Mouse (Mus musculus): ENCODE measurements around the gene Crtc2. TPM values are rescaled to one million over a fixed set of nuclear protein-coding genes. Genes with fewer than 3 reads are reported as not detected.
"Not testable (repeated sequence)": the region's sequence is repeated elsewhere in the genome, so short reads cannot be mapped to it uniquely, and the experiment has no call there.

Gene Crtc2
- total RNA-seq, 1 experiment, result 9.8 TPM

DNA sequence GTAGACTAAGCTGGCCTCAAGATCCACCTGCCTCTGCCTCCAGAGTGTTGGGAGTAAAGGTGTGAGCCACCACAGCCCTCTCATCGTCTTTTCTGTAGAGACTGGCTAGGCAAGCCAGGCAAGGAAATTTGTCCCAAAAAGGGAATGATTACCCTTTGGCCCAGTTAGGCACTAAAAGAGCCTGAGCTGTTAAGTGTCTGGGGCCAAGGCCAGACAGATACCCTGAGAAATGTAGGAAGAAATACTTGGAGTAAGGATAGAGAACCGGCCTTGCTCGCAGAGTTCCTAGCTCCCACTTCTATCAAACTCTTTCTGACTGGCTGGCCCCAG lies 6.4 kb upstream of the Crtc2 start:
- no peak for DNase-seq (ENCODE audit: low read depth, low spot score)
- in situ Hi-C loops (cut with MboI; ENCODE audit: low sequenced_read_pairs in 2 of 2, unreplicated experiment in 2 of 2), result no loop called here
- no peak for TF ChIP-seq MAFK (IDR thresholded peaks at IDR 0.05; ENCODE audit: insufficient read depth, low read depth, low read length)
- no peak for TF ChIP-seq ZC3H11A (IDR thresholded peaks at IDR 0.05; ENCODE audit: borderline replicate concordance, low read depth, low read length)
- TF ChIP-seq ZNF384 (IDR thresholded peaks at IDR 0.05; ENCODE audit: low read depth, low read length), result no peak
- TF ChIP-seq CHD2 (IDR thresholded peaks at IDR 0.05; ENCODE audit: low read depth, low read length), result no peak
- no peak for TF ChIP-seq HCFC1 (IDR thresholded peaks at IDR 0.05; ENCODE audit: borderline replicate concordance, insufficient read depth, low read length)
- Histone ChIP-seq H3K27ac (ENCODE audit: insufficient read depth, low read depth, low read length, poor library complexity, severe bottlenecking) (peak overlapping the region; percentile 74), H3K4me3 (ENCODE audit: insufficient read depth in 1 of 2, low read depth in 1 of 2, low read length in 2 of 2, poor library complexity in 1 of 2, severe bottlenecking in 1 of 2) (peak overlapping the region; percentile 28 to 93), H3K9me3 (ENCODE audit: control insufficient read depth, insufficient read depth, low read depth, low read length) (no peaks in the 10 kb centered on the region), H3K9ac (ENCODE audit: insufficient read depth, low read depth, low read length, poor library complexity, severe bottlenecking) (peak overlapping the region; percentile 49), H3K36me3 (ENCODE audit: control insufficient read depth, insufficient read depth, low read length, poor library complexity, severe bottlenecking) (peaks cover 11% of the 10 kb centered on the region), H3K4me1 (ENCODE audit: control insufficient read depth in 2 of 2, insufficient read depth in 2 of 2, low read length in 2 of 2, poor library complexity in 1 of 2) (peaks cover 0 to 7% of the 10 kb centered on the region in 2 experiments; a peak in 2 of 4 replicates)

DNA sequence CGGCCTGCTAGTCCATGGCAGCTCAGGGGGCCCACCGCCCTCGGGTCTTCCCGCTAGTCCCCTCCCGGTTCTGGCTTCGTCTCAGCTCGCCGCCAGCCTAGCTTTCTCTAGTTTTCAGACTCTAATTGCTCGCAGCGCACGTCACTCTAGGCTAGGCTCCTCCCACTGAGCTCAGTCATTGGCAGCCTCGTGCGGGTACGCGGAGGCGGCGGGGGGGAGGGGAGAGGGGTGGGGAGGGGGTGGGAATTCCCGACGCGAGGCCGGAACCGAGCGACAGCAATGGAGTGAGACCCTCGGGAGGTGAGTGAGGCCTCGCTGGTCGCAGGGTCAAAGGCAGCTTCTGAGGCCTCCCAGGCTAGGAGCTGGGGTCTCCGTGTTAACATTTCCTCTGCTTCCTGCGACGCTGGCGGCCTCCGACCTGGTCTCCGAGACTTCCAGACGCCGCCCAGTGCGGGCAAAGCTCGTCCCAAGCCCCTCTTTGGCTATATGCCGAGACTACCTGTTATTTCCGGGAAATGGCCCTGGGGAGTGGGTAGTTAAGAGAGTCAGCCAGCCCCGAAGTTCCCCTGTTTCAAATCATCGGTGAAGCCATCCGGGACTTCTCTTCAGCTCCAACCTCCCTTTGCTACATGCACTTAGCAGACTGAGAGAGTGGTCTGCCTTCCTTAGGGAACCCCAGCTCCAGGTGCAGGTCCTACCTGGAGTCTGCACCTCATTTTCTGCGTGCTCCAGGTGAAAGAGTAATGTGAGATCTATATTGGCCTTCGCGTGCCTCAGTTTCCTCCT lies 5.8 kb upstream of the Crtc2 start, which contains the start of gene Slc39a1:
Slc39a1 (plus strand) TSS at position 213 of the 786 bp plus-strand sequence.
- Histone ChIP-seq H3K27ac (ENCODE audit: insufficient read depth, low read depth, low read length, poor library complexity, severe bottlenecking) (peak within 1 kb of the TSS; percentile 74), H3K4me3 (ENCODE audit: insufficient read depth in 1 of 2, low read depth in 1 of 2, low read length in 2 of 2, poor library complexity in 1 of 2, severe bottlenecking in 1 of 2) (peak within 1 kb of the TSS; percentile 76 to 93), H3K9ac (ENCODE audit: insufficient read depth, low read depth, low read length, poor library complexity, severe bottlenecking) (peak within 1 kb of the TSS; percentile 83), H3K9me3 (ENCODE audit: control insufficient read depth, insufficient read depth, low read depth, low read length) (no peaks in the 10 kb centered on the region), H3K36me3 (ENCODE audit: control insufficient read depth, insufficient read depth, low read length, poor library complexity, severe bottlenecking) (peaks cover 11% of the 10 kb centered on the region), H3K4me1 (ENCODE audit: control insufficient read depth in 2 of 2, insufficient read depth in 2 of 2, low read length in 2 of 2, poor library complexity in 1 of 2) (peaks cover 0 to 4% of the 10 kb centered on the region in 2 experiments; a peak in 2 of 4 replicates)
- no peak for TF ChIP-seq ZNF384 (IDR thresholded peaks at IDR 0.05; ENCODE audit: low read depth, low read length)
- TF ChIP-seq ZC3H11A (IDR thresholded peaks at IDR 0.05; ENCODE audit: borderline replicate concordance, low read depth, low read length), result no peak
- no peak for TF ChIP-seq HCFC1 (IDR thresholded peaks at IDR 0.05; ENCODE audit: borderline replicate concordance, insufficient read depth, low read length)
- TF ChIP-seq MAFK (IDR thresholded peaks at IDR 0.05; ENCODE audit: insufficient read depth, low read depth, low read length), result no peak
- no peak for TF ChIP-seq CHD2 (IDR thresholded peaks at IDR 0.05; ENCODE audit: low read depth, low read length)
- peak; percentile 96 for DNase-seq (ENCODE audit: low read depth, low spot score)
- in situ Hi-C loops (cut with MboI; ENCODE audit: low sequenced_read_pairs in 2 of 2, unreplicated experiment in 2 of 2), result no loop called here

DNA sequence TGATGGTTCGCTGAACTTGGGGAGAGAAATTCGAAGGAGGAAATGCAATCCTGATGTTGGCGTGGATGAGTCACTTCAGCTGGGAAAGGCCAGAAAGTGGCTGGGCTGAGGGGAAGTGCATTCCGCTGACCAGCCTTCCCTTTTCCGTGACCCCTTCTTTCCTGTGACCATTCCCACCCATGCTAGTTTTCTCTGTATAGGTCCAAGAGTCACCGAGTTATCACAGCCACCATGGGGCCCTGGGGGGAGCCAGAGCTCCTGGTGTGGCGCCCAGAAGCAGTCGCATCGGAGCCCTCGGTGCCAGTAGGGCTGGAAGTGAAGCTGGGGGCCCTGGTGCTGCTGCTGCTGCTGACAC lies 5.2 kb upstream of the Crtc2 start:
- H3K4me1 ChIP-seq (ENCODE audit: control insufficient read depth in 2 of 2, insufficient read depth in 2 of 2, low read length in 2 of 2, poor library complexity in 1 of 2), result peaks cover 0 to 5% of the 10 kb centered on the region in 2 experiments; a peak in 2 of 4 replicates
- no peaks in the 10 kb centered on the region for H3K9me3 ChIP-seq (ENCODE audit: control insufficient read depth, insufficient read depth, low read depth, low read length)
- H3K4me3 ChIP-seq (ENCODE audit: insufficient read depth in 1 of 2, low read depth in 1 of 2, low read length in 2 of 2, poor library complexity in 1 of 2, severe bottlenecking in 1 of 2), result peak overlapping the region; percentile 76 to 93
- in situ Hi-C loops (cut with MboI; ENCODE audit: low sequenced_read_pairs in 2 of 2, unreplicated experiment in 2 of 2), result no loop called here
- no peak for DNase-seq (ENCODE audit: low read depth, low spot score)
- peak overlapping the region; percentile 83 for H3K9ac ChIP-seq (ENCODE audit: insufficient read depth, low read depth, low read length, poor library complexity, severe bottlenecking)
- H3K27ac ChIP-seq (ENCODE audit: insufficient read depth, low read depth, low read length, poor library complexity, severe bottlenecking), result no peak overlapping the region; the same call in 1 of the 2 replicates
- peaks cover 11% of the 10 kb centered on the region for H3K36me3 ChIP-seq (ENCODE audit: control insufficient read depth, insufficient read depth, low read length, poor library complexity, severe bottlenecking)
- TF ChIP-seq HCFC1 (IDR thresholded peaks at IDR 0.05; ENCODE audit: borderline replicate concordance, insufficient read depth, low read length), result no peak
- TF ChIP-seq MAFK (IDR thresholded peaks at IDR 0.05; ENCODE audit: insufficient read depth, low read depth, low read length), result no peak
- no peak for TF ChIP-seq ZNF384 (IDR thresholded peaks at IDR 0.05; ENCODE audit: low read depth, low read length)
- no peak for TF ChIP-seq ZC3H11A (IDR thresholded peaks at IDR 0.05; ENCODE audit: borderline replicate concordance, low read depth, low read length)
- no peak for TF ChIP-seq CHD2 (IDR thresholded peaks at IDR 0.05; ENCODE audit: low read depth, low read length)

DNA sequence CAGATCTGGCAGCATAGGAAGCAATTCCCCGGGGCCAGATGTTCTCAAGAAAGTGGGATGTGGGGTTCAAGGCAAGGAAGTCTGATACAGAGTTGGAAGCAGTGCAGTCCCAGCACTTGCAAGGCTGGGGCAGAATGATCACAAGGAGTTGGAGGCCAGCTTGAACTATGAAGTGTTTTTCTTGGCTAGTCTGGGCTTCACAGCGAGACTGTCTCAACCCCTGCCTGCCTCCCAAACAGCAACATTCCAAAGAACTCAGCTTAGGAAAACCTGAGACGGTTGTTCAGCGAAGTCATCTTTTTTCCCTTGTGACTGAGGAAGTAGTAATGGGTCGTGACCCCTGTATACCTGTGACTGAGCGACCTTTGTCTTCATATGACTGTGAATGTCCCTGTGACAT lies 3.2 kb upstream of the Crtc2 start:
- no peak overlapping the region for H3K9ac ChIP-seq (ENCODE audit: insufficient read depth, low read depth, low read length, poor library complexity, severe bottlenecking)
- in situ Hi-C loops (cut with MboI; ENCODE audit: low sequenced_read_pairs in 2 of 2, unreplicated experiment in 2 of 2), result no loop called here
- no peak for DNase-seq (ENCODE audit: low read depth, low spot score)
- TF ChIP-seq ZNF384 (IDR thresholded peaks at IDR 0.05; ENCODE audit: low read depth, low read length), result no peak
- TF ChIP-seq ZC3H11A (IDR thresholded peaks at IDR 0.05; ENCODE audit: borderline replicate concordance, low read depth, low read length), result no peak
- TF ChIP-seq CHD2 (IDR thresholded peaks at IDR 0.05; ENCODE audit: low read depth, low read length), result no peak
- TF ChIP-seq HCFC1 (IDR thresholded peaks at IDR 0.05; ENCODE audit: borderline replicate concordance, insufficient read depth, low read length), result no peak
- TF ChIP-seq MAFK (IDR thresholded peaks at IDR 0.05; ENCODE audit: insufficient read depth, low read depth, low read length), result no peak
- no peaks in the 10 kb centered on the region for H3K9me3 ChIP-seq (ENCODE audit: control insufficient read depth, insufficient read depth, low read depth, low read length)
- H3K36me3 ChIP-seq (ENCODE audit: control insufficient read depth, insufficient read depth, low read length, poor library complexity, severe bottlenecking), result peaks cover 11% of the 10 kb centered on the region
- peaks cover 4 to 5% of the 10 kb centered on the region in 2 experiments; a peak in 3 of 4 replicates for H3K4me1 ChIP-seq (ENCODE audit: control insufficient read depth in 2 of 2, insufficient read depth in 2 of 2, low read length in 2 of 2, poor library complexity in 1 of 2)
- H3K4me3 ChIP-seq (ENCODE audit: insufficient read depth in 1 of 2, low read depth in 1 of 2, low read length in 2 of 2, poor library complexity in 1 of 2, severe bottlenecking in 1 of 2), result no peak overlapping the region
- H3K27ac ChIP-seq (ENCODE audit: insufficient read depth, low read depth, low read length, poor library complexity, severe bottlenecking), result no peak overlapping the region

DNA sequence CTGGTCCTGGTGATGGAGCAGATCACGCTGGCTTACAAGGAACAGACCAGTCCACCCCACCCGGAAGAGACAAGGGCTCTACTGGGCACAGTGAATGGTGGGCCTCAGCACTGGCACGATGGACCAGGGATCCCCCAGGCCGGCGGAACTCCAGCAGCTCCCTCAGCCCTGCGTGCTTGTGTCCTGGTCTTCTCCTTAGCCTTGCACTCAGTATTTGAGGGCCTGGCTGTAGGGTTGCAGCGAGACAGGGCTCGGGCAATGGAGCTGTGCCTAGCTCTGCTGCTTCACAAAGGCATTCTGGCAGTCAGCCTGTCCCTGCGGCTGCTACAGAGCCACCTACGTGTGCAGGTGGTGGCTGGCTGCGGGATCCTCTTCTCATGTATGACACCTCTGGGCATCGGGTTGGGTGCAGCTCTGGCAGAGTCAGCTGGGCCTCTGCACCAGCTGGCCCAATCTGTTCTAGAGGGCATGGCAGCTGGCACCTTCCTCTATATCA lies 2.2 kb upstream of the Crtc2 start:
- H3K36me3 ChIP-seq (ENCODE audit: control insufficient read depth, insufficient read depth, low read length, poor library complexity, severe bottlenecking), result peaks cover 11% of the 10 kb centered on the region
- H3K9ac ChIP-seq (ENCODE audit: insufficient read depth, low read depth, low read length, poor library complexity, severe bottlenecking); H3K4me1 ChIP-seq (ENCODE audit: control insufficient read depth in 2 of 2, insufficient read depth in 2 of 2, low read length in 2 of 2, poor library complexity in 1 of 2); in situ Hi-C loops (cut with MboI; ENCODE audit: low sequenced_read_pairs in 2 of 2, unreplicated experiment in 2 of 2); H3K4me3 ChIP-seq (ENCODE audit: insufficient read depth in 1 of 2, low read depth in 1 of 2, low read length in 2 of 2, poor library complexity in 1 of 2, severe bottlenecking in 1 of 2); DNase-seq (ENCODE audit: low read depth, low spot score); H3K27ac ChIP-seq (ENCODE audit: insufficient read depth, low read depth, low read length, poor library complexity, severe bottlenecking); H3K9me3 ChIP-seq (ENCODE audit: control insufficient read depth, insufficient read depth, low read depth, low read length): not testable (repeated sequence)

DNA sequence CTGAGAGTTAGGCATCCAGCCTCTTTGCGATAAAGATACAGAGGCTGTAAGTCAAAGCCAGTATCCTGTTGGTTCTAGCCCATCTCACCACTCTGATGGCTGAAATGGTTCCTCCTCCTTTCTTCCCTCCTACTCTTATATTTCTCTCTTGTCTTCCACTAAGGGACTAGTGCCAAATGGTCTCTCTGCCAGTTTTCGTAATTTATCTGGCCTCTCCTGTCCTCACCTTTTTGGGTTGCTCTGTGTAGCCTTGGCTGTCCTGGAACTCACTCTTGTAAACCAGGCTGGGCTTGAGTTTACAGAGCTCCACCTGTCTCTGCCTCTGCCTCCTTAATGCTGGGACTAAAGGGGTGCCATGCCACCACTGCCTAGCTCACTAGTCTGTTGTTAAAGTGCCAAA lies 1.3 kb upstream of the Crtc2 start:
- H3K4me1 ChIP-seq (ENCODE audit: control insufficient read depth in 2 of 2, insufficient read depth in 2 of 2, low read length in 2 of 2, poor library complexity in 1 of 2); H3K27ac ChIP-seq (ENCODE audit: insufficient read depth, low read depth, low read length, poor library complexity, severe bottlenecking); DNase-seq (ENCODE audit: low read depth, low spot score); in situ Hi-C loops (cut with MboI; ENCODE audit: low sequenced_read_pairs in 2 of 2, unreplicated experiment in 2 of 2); H3K4me3 ChIP-seq (ENCODE audit: insufficient read depth in 1 of 2, low read depth in 1 of 2, low read length in 2 of 2, poor library complexity in 1 of 2, severe bottlenecking in 1 of 2); H3K9ac ChIP-seq (ENCODE audit: insufficient read depth, low read depth, low read length, poor library complexity, severe bottlenecking); H3K9me3 ChIP-seq (ENCODE audit: control insufficient read depth, insufficient read depth, low read depth, low read length): not testable (repeated sequence)
- peaks cover 15% of the 10 kb centered on the region for H3K36me3 ChIP-seq (ENCODE audit: control insufficient read depth, insufficient read depth, low read length, poor library complexity, severe bottlenecking)
